Mouse (Mus musculus) heart, adult 8-10 months (tissue): ENCODE measurements around the gene Chil5. TPM values are rescaled to one million over a fixed set of nuclear protein-coding genes. Genes with fewer than 3 reads are reported as not detected.

ENCODE experiments used
- total RNA-seq, 4 experiments: library from RNA; stranded (reverse); gene quantifications; 2 replicates each; pipeline ENCODE4 v1.2.4; 2022

Gene Chil5
- total RNA-seq, 4 experiments from 2014 or later: 0.29 to 0.38 TPM; not detected in 2

Other genes starting within 250 kb of the Chil5 start
- 100 to 1,000 TPM in 2 of 4 experiments, 10 to 100 TPM in 2; 86.5 to 102 (median 97.8) TPM for gene Rap1a, start 231.5 kb downstream of the Chil5 start, total RNA-seq
- under 1 TPM in 3 of 4 experiments, not detected in 1; 0.25 to 0.44 (median 0.32) TPM for gene Adora3, start 162.0 kb downstream of the Chil5 start, total RNA-seq
- gene Tmigd3, start 161.9 kb downstream of the Chil5 start, total RNA-seq: under 1 TPM in 3 of 4 experiments, not detected in 1; 0.27 to 0.62 (median 0.41) TPM
- 1 to 10 TPM in 1 of 4 experiments, under 1 TPM in 3; 0.28 to 1.3 (median 0.42) TPM for gene I830077J02Rik, start 100.2 kb downstream of the Chil5 start, total RNA-seq
- gene Wdr77, start 73.4 kb downstream of the Chil5 start, total RNA-seq: 10 to 100 TPM; 40.6 to 49.7 (median 45.1) TPM
- 1,000 to 10,000 TPM; 1,049 to 1,242 (median 1,155) TPM for gene Atp5f1, start 72.7 kb downstream of the Chil5 start, total RNA-seq
- gene Ovgp1, start 59.1 kb downstream of the Chil5 start, total RNA-seq: under 1 TPM; 0.22 to 0.69 (median 0.53) TPM
- not detected for gene Pifo, start 18.2 kb downstream of the Chil5 start, total RNA-seq
- gene Chia1, start 80.4 kb upstream of the Chil5 start, total RNA-seq: not detected
- 10 to 100 TPM in 1 of 4 experiments, under 1 TPM in 1, not detected in 2; 0.34 to 91.4 TPM for gene Chil3, start 134.8 kb upstream of the Chil5 start, total RNA-seq
- gene Chil4, start 186.7 kb upstream of the Chil5 start, total RNA-seq: not detected